In the genomic region with DNA sequence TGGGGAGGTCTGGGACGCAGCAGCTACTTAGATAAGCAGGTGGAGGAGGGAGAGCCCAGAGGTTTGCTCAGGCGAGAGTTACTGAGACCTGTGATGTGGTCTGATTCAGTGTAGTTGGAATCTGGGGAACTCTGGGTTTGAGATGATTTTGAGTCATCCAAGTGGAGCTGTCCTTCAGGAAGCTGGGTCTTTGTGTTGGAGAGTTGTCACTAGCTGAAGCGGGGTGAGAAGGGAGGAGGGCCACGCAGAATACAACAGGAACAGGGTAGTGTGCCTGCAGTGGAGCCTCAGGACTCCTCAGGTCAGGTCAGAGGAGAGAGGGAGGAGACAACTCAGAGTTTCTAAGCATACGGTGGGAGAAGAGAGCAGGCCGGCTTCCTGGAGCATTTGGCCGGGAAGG, we compare ENCODE assay signal across 14 mouse cellular contexts.
DNase-seq lines count a peak whose midpoint lies in the region; ATAC-seq and TF ChIP-seq lines count a peak whose summit lies in the region.
"Had no signal": no experiment of that assay in that cellular context is flagged by ENCODE, and none has a peak within 500 bp of the region (broad histone marks: within the 10 kb centered on the region; RNA-seq: fewer than 3 reads in every experiment).

No protein-coding gene starts in this region.

- no peak for TF ChIP-seq CTCF in intestine, postnatal 0 days (IDR thresholded peaks at IDR 0.05; ENCODE audit: low read depth)

- H3K4me3 ChIP-seq in kidney, embryonic 16.5 days (ENCODE audit: low read length), result no peak overlapping the region
- no peak overlapping the region for H3K4me3 ChIP-seq in intestine, postnatal 0 days (ENCODE audit: low read depth, low read length)
- H3K4me3 ChIP-seq in midbrain, embryonic 13.5 days (replicated peaks), result no peak overlapping the region
- H3K4me3 ChIP-seq: liver, embryonic 12.5 days; midbrain, embryonic 10.5 days had no signal

- peak overlapping the region; percentile 33; the same call in 1 of the 2 replicates for H3K27ac ChIP-seq in kidney, embryonic 16.5 days (ENCODE audit: low read length)
- peak overlapping the region; percentile 71 for H3K27ac ChIP-seq in intestine, postnatal 0 days (ENCODE audit: low read depth, low read length)
- H3K27ac ChIP-seq in midbrain, embryonic 13.5 days, result no peak overlapping the region
- H3K27ac ChIP-seq: liver, embryonic 12.5 days; midbrain, embryonic 10.5 days had no signal

- peak; percentile 81 for DNase-seq in heart, adult 11 months
- no peak for DNase-seq in heart, adult 9 months (ENCODE audit: low spot score in 2 of 2)
- no peak for DNase-seq in kidney, postnatal 36 days
- peak; percentile 74 for DNase-seq in 3134 (ENCODE audit: extremely low read depth, insufficient read length, low spot score)
- DNase-seq in layer of hippocampus, adult 18-20 months (ENCODE audit: low spot score in 2 of 2), result no peak
- DNase-seq: cerebellum, postnatal 36 days; lung, postnatal 14 days had no signal

- peaks cover 37% of the 10 kb centered on the region for H3K4me1 ChIP-seq in kidney, embryonic 16.5 days (ENCODE audit: insufficient read depth, low read length)
- peaks cover 4% of the 10 kb centered on the region for H3K4me1 ChIP-seq in intestine, postnatal 0 days (replicated peaks; ENCODE audit: control insufficient read depth, insufficient read depth, low read length)
- H3K4me1 ChIP-seq in midbrain, embryonic 13.5 days (replicated peaks), result peaks cover 25% of the 10 kb centered on the region

- H3K9ac ChIP-seq in kidney, embryonic 16.5 days (replicated peaks; ENCODE audit: low read length), result no peak overlapping the region
- no peak overlapping the region for H3K9ac ChIP-seq in intestine, postnatal 0 days (ENCODE audit: low read depth, low read length)
- H3K9ac ChIP-seq in midbrain, embryonic 13.5 days (replicated peaks), result no peak overlapping the region
- H3K9ac ChIP-seq: liver, embryonic 12.5 days had no signal

- H3K27me3 ChIP-seq in kidney, embryonic 16.5 days (ENCODE audit: insufficient read depth, low read length), result no peaks in the 10 kb centered on the region
- no peaks in the 10 kb centered on the region for H3K27me3 ChIP-seq in intestine, postnatal 0 days (replicated peaks; ENCODE audit: control insufficient read depth, insufficient read depth, low read length)
- H3K27me3 ChIP-seq in midbrain, embryonic 13.5 days, result no peaks in the 10 kb centered on the region

- H3K4me2 ChIP-seq in kidney, embryonic 16.5 days (replicated peaks; ENCODE audit: low read depth, low read length), result no peak overlapping the region
- no peak overlapping the region for H3K4me2 ChIP-seq in intestine, postnatal 0 days (replicated peaks; ENCODE audit: low read depth)
- H3K4me2 ChIP-seq in midbrain, embryonic 13.5 days (replicated peaks), result no peak overlapping the region
- H3K4me2 ChIP-seq: liver, embryonic 12.5 days had no signal

- WGBS in kidney, embryonic 16.5 days, result 43% methylated on average over 7 of the region's 7 CpGs
- WGBS in intestine, postnatal 0 days, result 60% methylated on average over 7 of the region's 7 CpGs
- 76% methylated on average over 7 of the region's 7 CpGs for WGBS in midbrain, embryonic 13.5 days

- no peaks in the 10 kb centered on the region for H3K36me3 ChIP-seq in kidney, embryonic 16.5 days (ENCODE audit: insufficient read depth, low read length)
- H3K36me3 ChIP-seq in intestine, postnatal 0 days (ENCODE audit: control insufficient read depth, insufficient read depth), result 0 out of 2 replicates have a peak, but pooled peaks cover 4% of the 10 kb centered on the region
- H3K36me3 ChIP-seq in midbrain, embryonic 13.5 days, result no peaks in the 10 kb centered on the region
- H3K36me3 ChIP-seq: liver, embryonic 12.5 days; midbrain, embryonic 10.5 days had no signal

- H3K9me3 ChIP-seq in kidney, embryonic 16.5 days (ENCODE audit: low read length), result no peaks in the 10 kb centered on the region
- no peaks in the 10 kb centered on the region for H3K9me3 ChIP-seq in intestine, postnatal 0 days (ENCODE audit: control insufficient read depth)
- H3K9me3 ChIP-seq in midbrain, embryonic 13.5 days, result no peaks in the 10 kb centered on the region
- H3K9me3 ChIP-seq: G1E; liver, embryonic 12.5 days; midbrain, embryonic 10.5 days had no signal

- no peak for ATAC-seq in kidney, embryonic 16.5 days (ENCODE audit: low FRiP score, low TSS enrichment)
- no peak for ATAC-seq in intestine, postnatal 0 days
- ATAC-seq in midbrain, embryonic 13.5 days, result no peak
- ATAC-seq: hindbrain, embryonic 16.5 days; liver, embryonic 12.5 days had no signal

Comparison
In these comparisons a context has a peak if more than half of its experiments do, and no peak if none do; other contexts are left out.
1. DNase-seq: peak in heart, adult 11 months (single experiment) and 3134 (single experiment); none in heart, adult 9 months (0 of 2), kidney, postnatal 36 days (0 of 2) and layer of hippocampus, adult 18-20 months (0 of 2).